Mouse (Mus musculus) MN1 (cell line): Measurements from ENCODE around the gene Armc3.

ENCODE experiments used
- DNase-seq: peaks from one replicate; pipeline ENCODE4 v3.0.0-alpha.2; 2016; ENCODE audit warnings: low spot score

The Armc3 gene

DNA sequence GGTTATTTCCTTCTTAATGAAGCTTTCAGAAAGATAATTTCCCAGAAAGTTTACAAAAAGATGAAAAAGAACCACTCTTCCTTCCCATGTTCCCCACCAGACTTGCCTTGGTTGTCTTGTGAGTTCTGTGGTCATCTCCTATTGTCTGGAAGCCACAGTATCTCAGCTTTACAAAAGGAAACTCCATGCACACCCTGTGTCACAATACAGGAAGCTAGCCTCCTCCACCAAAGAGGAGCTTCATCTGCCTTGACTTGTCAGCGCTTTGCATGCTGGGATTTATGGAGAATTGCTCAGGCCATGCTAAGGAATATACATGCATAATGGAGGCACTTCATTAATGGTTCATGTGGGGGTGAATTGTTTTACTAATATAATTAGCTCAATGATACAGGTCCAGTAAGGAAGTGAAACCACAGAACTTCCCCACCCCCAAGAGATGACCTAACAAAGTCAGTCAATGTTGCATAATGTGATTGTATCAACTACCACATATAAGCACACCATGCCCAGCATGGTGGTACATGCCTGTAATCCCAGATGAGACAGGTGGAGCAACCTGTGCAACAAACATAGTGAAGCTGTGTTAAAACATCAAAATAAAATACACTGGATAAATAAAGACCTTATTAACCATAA is 152.6 kb downstream of the Armc3 start:
- DNase-seq, result no peak

DNA sequence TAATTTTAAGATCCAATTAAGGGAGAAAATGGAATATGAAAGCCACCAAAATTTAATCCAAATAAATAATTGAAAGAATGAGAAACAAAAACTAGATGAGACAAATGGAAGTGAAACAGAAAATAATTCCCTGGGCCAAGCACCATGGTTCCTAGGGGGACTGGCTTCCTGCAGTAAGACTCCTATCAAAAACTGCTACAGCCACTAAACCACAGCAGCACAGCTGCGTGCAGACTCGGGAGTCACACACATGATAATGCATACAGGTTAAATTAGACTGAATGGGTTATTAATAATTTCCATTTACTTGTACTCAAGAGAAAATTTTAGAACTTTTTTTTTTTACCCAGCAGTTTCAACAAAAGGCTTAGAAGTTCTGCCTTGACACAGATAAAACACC is 154.1 kb downstream of the Armc3 start:
- no peak for DNase-seq
